8 mouse cellular contexts compared by ENCODE assay signal in the genomic region with DNA sequence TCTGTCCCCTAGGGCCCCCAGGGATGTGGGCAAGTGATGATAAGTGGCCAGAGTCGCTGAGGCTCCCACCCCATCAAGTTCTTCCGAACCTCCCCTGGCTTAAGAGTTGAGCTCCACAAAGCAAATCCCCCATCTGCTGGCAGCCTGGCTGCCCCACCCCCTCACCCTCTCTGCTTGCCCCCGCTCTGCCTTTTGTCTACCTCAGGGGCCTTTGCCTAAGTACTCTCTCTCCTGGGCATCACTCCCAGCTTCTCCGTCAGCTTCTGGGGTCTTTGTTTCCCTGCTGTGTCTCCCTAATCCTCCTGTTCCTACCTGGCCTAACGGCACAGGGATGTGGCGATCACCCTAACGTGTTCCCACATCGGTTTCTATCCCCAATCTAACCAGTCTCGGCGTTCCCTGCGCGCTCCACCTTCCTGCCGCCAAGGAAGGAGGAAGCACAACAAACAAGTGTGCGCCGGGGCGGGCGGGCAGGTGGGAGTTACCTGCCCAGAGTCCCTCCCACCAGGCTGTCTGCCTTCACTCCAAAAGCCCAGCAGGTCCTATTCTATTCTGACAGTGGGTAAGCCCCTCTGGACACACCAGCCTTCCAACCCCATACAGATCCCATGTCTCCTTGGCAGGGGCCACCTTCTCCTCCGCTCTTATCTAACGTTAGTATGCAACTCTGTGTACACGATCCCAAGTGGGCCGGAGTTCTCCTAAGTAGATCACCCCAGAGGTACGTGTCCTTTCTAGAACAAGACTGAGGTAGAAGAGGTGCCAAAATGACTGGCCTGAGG. TPM values are rescaled to one million over a fixed set of nuclear protein-coding genes. Genes with fewer than 3 reads are reported as not detected.
DNase-seq lines count a peak whose midpoint lies in the region; ATAC-seq and TF ChIP-seq lines count a peak whose summit lies in the region.

No protein-coding gene starts in this region.

- peaks cover 68% of the 10 kb centered on the region for H3K4me1 ChIP-seq in heart, embryonic 13.5 days
- H3K4me1 ChIP-seq in midbrain, embryonic 16.5 days (ENCODE audit: control insufficient read depth, insufficient read depth, low read length) = peaks cover 37% of the 10 kb centered on the region

- intact Hi-C loops in left cerebral cortex, adult 2 months (cut with DNase I) = loop anchor here (5.0 kb wide), 1 partner anchor 172 kb away; no protein-coding TSS in a partner anchor

- peaks cover 7% of the 10 kb centered on the region for H3K27me3 ChIP-seq in heart, embryonic 13.5 days (replicated peaks)
- no peaks in the 10 kb centered on the region for H3K27me3 ChIP-seq in midbrain, embryonic 16.5 days (ENCODE audit: control insufficient read depth, insufficient read depth, low read depth, low read length)

- peak overlapping the region; percentile 100 for H3K9ac ChIP-seq in heart, embryonic 13.5 days
- H3K9ac ChIP-seq in midbrain, embryonic 16.5 days (ENCODE audit: low read depth, low read length) = peak overlapping the region; percentile 100

- peak overlapping the region; percentile 93 for H3K27ac ChIP-seq in left cerebral cortex, adult 2 months
- H3K27ac ChIP-seq in heart, embryonic 13.5 days (replicated peaks) = peak overlapping the region; percentile 32; the same call in 1 of the 2 replicates
- H3K27ac ChIP-seq in midbrain, embryonic 16.5 days (ENCODE audit: low read length) = peak overlapping the region; percentile 100

- H3K4me2 ChIP-seq in heart, embryonic 13.5 days = peak overlapping the region; percentile 100
- H3K4me2 ChIP-seq in midbrain, embryonic 16.5 days (ENCODE audit: low read length) = peak overlapping the region; percentile 99

- TF ChIP-seq POLR2A in brain, embryonic 14.5 days (IDR thresholded peaks at IDR 0.05; ENCODE audit: borderline replicate concordance, extremely low read depth, insufficient read depth, insufficient read length, poor library complexity, severe bottlenecking) = no peak

- H3K36me3 ChIP-seq in heart, embryonic 13.5 days = peaks cover 29% of the 10 kb centered on the region
- H3K36me3 ChIP-seq in midbrain, embryonic 16.5 days (ENCODE audit: control insufficient read depth, insufficient read depth, low read length) = peaks cover 14% of the 10 kb centered on the region

- no peaks in the 10 kb centered on the region for H3K9me3 ChIP-seq in heart, embryonic 13.5 days
- no peaks in the 10 kb centered on the region for H3K9me3 ChIP-seq in midbrain, embryonic 16.5 days (replicated peaks; ENCODE audit: control insufficient read depth, low read length, poor library complexity, severe bottlenecking)

- H3K4me3 ChIP-seq in left cerebral cortex, adult 2 months = peak overlapping the region; percentile 89
- H3K4me3 ChIP-seq in heart, embryonic 13.5 days = peak overlapping the region; percentile 94
- H3K4me3 ChIP-seq in midbrain, embryonic 16.5 days (ENCODE audit: low read depth, low read length) = peak overlapping the region; percentile 93

- ATAC-seq in heart, embryonic 13.5 days (ENCODE audit: extremely low read depth, insufficient number of reproducible peaks, low FRiP score, low TSS enrichment) = no peak
- ATAC-seq in midbrain, embryonic 16.5 days = no peak
- no peak for ATAC-seq in inflammation-experienced regulatory T-cells, adult 6 months
- ATAC-seq in CD4-positive, CD25-positive, alpha-beta regulatory T cell, adult 4 months = no peak

- TF ChIP-seq CTCF in left cerebral cortex, adult 2 months (IDR thresholded peaks at IDR 0.05) = no peak
- TF ChIP-seq CTCF in brain, embryonic 14.5 days (IDR thresholded peaks at IDR 0.05; ENCODE audit: borderline replicate concordance, extremely low read depth, insufficient read depth, insufficient read length) = no peak

- 19% methylated on average over 22 of the region's 22 CpGs for WGBS in heart, embryonic 13.5 days
- WGBS in midbrain, embryonic 16.5 days = 4% methylated on average over 22 of the region's 22 CpGs

- DNase-seq in left cerebral cortex, adult 2 months (ENCODE audit: extremely low spot score in 1 of 2, low spot score in 2 of 2) = peak; percentile 41 to 43
- DNase-seq in left cerebral cortex, adult 8-10 months (ENCODE audit: low spot score in 2 of 2) = no peak
- DNase-seq in brain, embryonic 14.5 days (ENCODE audit: low read depth) = peak; percentile 83
- DNase-seq in kidney, postnatal 25 days = peak; percentile 69 to 87

RNA-seq across cellular contexts. Expression of a gene that starts 3.8 kb away (rescaled TPM):
- 1 to 10 TPM; 2.1 to 3.1 TPM for total RNA-seq in left cerebral cortex, adult 2 months (2021)
- total RNA-seq in left cerebral cortex, adult 8-10 months (2022) = 10 to 100 TPM in 2 of 4 experiments, 1 to 10 TPM in 2; 2.4 to 12.6 (median 6.8) TPM
- polyA plus RNA-seq in brain, embryonic 14.5 days (2012; rRNA removed) = 3.8 and 4.5 TPM in 2 replicates
- polyA plus RNA-seq in heart, embryonic 13.5 days (2015; fragmentation: Nextera tagmentation; extraction: Ambion mirVana) = 1.0 and 1.1 TPM in 2 replicates
- 2.5 and 3.9 TPM in 2 replicates for polyA plus RNA-seq in midbrain, embryonic 16.5 days (2015; fragmentation: Nextera tagmentation; extraction: Ambion mirVana)
- polyA plus RNA-seq in inflammation-experienced regulatory T-cells, adult 6 months (2017; shearing (Covaris generic)) = 10 to 100 TPM; 30.8 to 40.1 (median 38.3) TPM
- polyA plus RNA-seq in CD4-positive, CD25-positive, alpha-beta regulatory T cell, adult 4 months (2017; shearing (Covaris generic)) = 10 to 100 TPM; 19.0 to 29.0 TPM

RNA-seq across cellular contexts. Expression of a gene that starts 4.6 kb away (rescaled TPM):
- total RNA-seq in left cerebral cortex, adult 2 months (2021) = 100 to 1,000 TPM; 845 to 926 TPM
- total RNA-seq in left cerebral cortex, adult 8-10 months (2022) = 100 to 1,000 TPM; 915 to 964 (median 945) TPM
- 2,630 and 3,258 TPM in 2 replicates for polyA plus RNA-seq in brain, embryonic 14.5 days (2012; rRNA removed)
- 231 and 233 TPM in 2 replicates for polyA plus RNA-seq in heart, embryonic 13.5 days (2015; fragmentation: Nextera tagmentation; extraction: Ambion mirVana)
- polyA plus RNA-seq in midbrain, embryonic 16.5 days (2015; fragmentation: Nextera tagmentation; extraction: Ambion mirVana) = 700 and 743 TPM in 2 replicates
- 10 to 100 TPM in 2 of 3 experiments, 1 to 10 TPM in 1; 9.5 to 15.5 (median 12.1) TPM for polyA plus RNA-seq in inflammation-experienced regulatory T-cells, adult 6 months (2017; shearing (Covaris generic))
- 10 to 100 TPM in 1 of 2 experiments, 1 to 10 TPM in 1; 5.4 to 10.6 TPM for polyA plus RNA-seq in CD4-positive, CD25-positive, alpha-beta regulatory T cell, adult 4 months (2017; shearing (Covaris generic))

RNA-seq across cellular contexts. Expression of a gene that starts 15.8 kb away (rescaled TPM):
- 100 to 1,000 TPM; 617 to 624 TPM for total RNA-seq in left cerebral cortex, adult 2 months (2021)
- 100 to 1,000 TPM; 578 to 635 (median 620) TPM for total RNA-seq in left cerebral cortex, adult 8-10 months (2022)
- 551 and 626 TPM in 2 replicates for polyA plus RNA-seq in brain, embryonic 14.5 days (2012; rRNA removed)
- polyA plus RNA-seq in heart, embryonic 13.5 days (2015; fragmentation: Nextera tagmentation; extraction: Ambion mirVana) = 288 and 320 TPM in 2 replicates
- 543 and 556 TPM in 2 replicates for polyA plus RNA-seq in midbrain, embryonic 16.5 days (2015; fragmentation: Nextera tagmentation; extraction: Ambion mirVana)
- 10 to 100 TPM; 35.6 to 70.5 (median 42.2) TPM for polyA plus RNA-seq in inflammation-experienced regulatory T-cells, adult 6 months (2017; shearing (Covaris generic))
- 10 to 100 TPM; 39.0 to 40.7 TPM for polyA plus RNA-seq in CD4-positive, CD25-positive, alpha-beta regulatory T cell, adult 4 months (2017; shearing (Covaris generic))

RNA-seq across cellular contexts. Expression of a gene that starts 27.3 kb away (rescaled TPM):
- total RNA-seq in left cerebral cortex, adult 2 months (2021) = 1 to 10 TPM; 2.0 to 4.6 TPM
- 10 to 100 TPM; 13.4 to 17.2 (median 15.9) TPM for total RNA-seq in left cerebral cortex, adult 8-10 months (2022)
- 0.09 and 0.14 TPM in 2 replicates for polyA plus RNA-seq in brain, embryonic 14.5 days (2012; rRNA removed)
- polyA plus RNA-seq in heart, embryonic 13.5 days (2015; fragmentation: Nextera tagmentation; extraction: Ambion mirVana) = not detected in 2 replicates
- 0.11 TPM in 1 of 2 replicates, not detected in the other for polyA plus RNA-seq in midbrain, embryonic 16.5 days (2015; fragmentation: Nextera tagmentation; extraction: Ambion mirVana)
- polyA plus RNA-seq in inflammation-experienced regulatory T-cells, adult 6 months (2017; shearing (Covaris generic)) = 100 to 1,000 TPM; 319 to 446 (median 407) TPM
- polyA plus RNA-seq in CD4-positive, CD25-positive, alpha-beta regulatory T cell, adult 4 months (2017; shearing (Covaris generic)) = 100 to 1,000 TPM; 268 to 648 TPM

RNA-seq across cellular contexts. Expression of a gene that starts 50.0 kb away (rescaled TPM):
- total RNA-seq in left cerebral cortex, adult 2 months (2021) = 100 to 1,000 TPM; 148 to 156 TPM
- 100 to 1,000 TPM; 154 to 177 (median 165) TPM for total RNA-seq in left cerebral cortex, adult 8-10 months (2022)
- 130 and 170 TPM in 2 replicates for polyA plus RNA-seq in brain, embryonic 14.5 days (2012; rRNA removed)
- polyA plus RNA-seq in heart, embryonic 13.5 days (2015; fragmentation: Nextera tagmentation; extraction: Ambion mirVana) = 140 and 143 TPM in 2 replicates
- polyA plus RNA-seq in midbrain, embryonic 16.5 days (2015; fragmentation: Nextera tagmentation; extraction: Ambion mirVana) = 87.6 and 94.0 TPM in 2 replicates
- polyA plus RNA-seq in inflammation-experienced regulatory T-cells, adult 6 months (2017; shearing (Covaris generic)) = 10 to 100 TPM; 36.7 to 65.7 (median 62.6) TPM
- 10 to 100 TPM; 66.2 to 93.4 TPM for polyA plus RNA-seq in CD4-positive, CD25-positive, alpha-beta regulatory T cell, adult 4 months (2017; shearing (Covaris generic))

Comparison
In these comparisons a context has a peak if more than half of its experiments do, and no peak if none do; other contexts are left out.
1. DNase-seq: peak in left cerebral cortex, adult 2 months (2 of 2), brain, embryonic 14.5 days (single experiment) and kidney, postnatal 25 days (2 of 2); none in left cerebral cortex, adult 8-10 months (0 of 2).
2. H3K27ac ChIP-seq: peak in every context shown above with its lines; median percentile 100 in midbrain, embryonic 16.5 days; 93 in left cerebral cortex, adult 2 months; 32 in heart, embryonic 13.5 days.
3. RNA of a gene that starts 4.6 kb away (polyA plus RNA-seq): 2,630 to 3,258 TPM in brain, embryonic 14.5 days, 700 to 743 TPM in midbrain, embryonic 16.5 days and 231 to 233 TPM in heart, embryonic 13.5 days; 9.5 to 15.5 TPM in inflammation-experienced regulatory T-cells, adult 6 months and 5.4 to 10.6 TPM in CD4-positive, CD25-positive, alpha-beta regulatory T cell, adult 4 months; every median in the first group is over 10 times any median in the second.
4. Peak in every context shown above with its lines, with median percentiles within 50 percentile points of each other: H3K4me3 ChIP-seq.